Mouse (Mus musculus) megakaryocyte, embryonic 14.5 days (primary cell): ENCODE measurements at regions not wholly inside any gene's neighbourhood (a gene's known extent, or its start where the extent isn't known, plus 50 kb on each side); places are given as distances from the start of the nearest gene placed in this dataset.

Experiments used
- H3K27me3 ChIP-seq: replicated peaks from 2 replicates; pipeline ENCODE3; 2012; ENCODE audit warnings: inconsistent platforms
- H3K36me3 ChIP-seq: replicated peaks from 2 replicates; pipeline ENCODE3; 2012; ENCODE audit warnings: low read length, inconsistent platforms, mixed read lengths
- H3K4me1 ChIP-seq: 2 replicates; pipeline ENCODE4 v1.6.1; 2012; ENCODE audit warnings: inconsistent platforms
- H3K4me3 ChIP-seq: replicated peaks from 2 replicates; pipeline ENCODE3; 2012; ENCODE audit warnings: moderate library complexity, mild to moderate bottlenecking, inconsistent platforms
- H3K9me3 ChIP-seq: 2 replicates; pipeline ENCODE4 v1.6.1; 2012; ENCODE audit warnings: inconsistent platforms
- FLI1 ChIP-seq: IDR thresholded peaks from 2 replicates; pipeline ENCODE4 v1.6.1; 2012; ENCODE audit warnings: low read length, inconsistent platforms, mixed read lengths
- GATA1 ChIP-seq: IDR thresholded peaks from 3 replicates; pipeline ENCODE4 v1.6.1; 2012; ENCODE audit warnings: mixed read lengths, low read length, inconsistent platforms, borderline replicate concordance

- TF ChIP-seq GATA1: no peak
- no peak for TF ChIP-seq FLI1
- peaks cover 4% of the 10 kb centered on the region; the same call in 1 of the 2 replicates for H3K4me1 ChIP-seq
- no peak overlapping the region for H3K4me3 ChIP-seq
- no peaks in the 10 kb centered on the region for H3K27me3 ChIP-seq
- H3K9me3 ChIP-seq: 0 out of 2 replicates have a peak, but pooled peaks cover 3% of the 10 kb centered on the region
- H3K36me3 ChIP-seq: no peaks in the 10 kb centered on the region
Observed at GRCm38 (mm10) chr16:78427470-78428041, 50.6 kb upstream of the Btg3 start.
